Mouse (Mus musculus): Measurements from ENCODE around the gene Mybpc1. TPM values are rescaled to one million over a fixed set of nuclear protein-coding genes. Genes with fewer than 3 reads are reported as not detected.
A peak's percentile ranks its signal among the peaks of the same experiment; 100 is the strongest.
"Not testable (repeated sequence)": the region's sequence is repeated elsewhere in the genome, so short reads cannot be mapped to it uniquely, and the experiment has no call there.

Mybpc1 gene
- total RNA-seq, 2 experiments from 2014 or later, result 4.6 to 5.7 TPM

- DNase-seq (ENCODE audit: low spot score in 2 of 2), result peak in 1 of 2 experiments; percentile 34
- intact Hi-C loops (cut with DNase I), result loop anchor here (5.0 kb wide), 2 partner anchors 125 to 230 kb away; partner anchors contain the start of genes Arl1, Dram1 and Gnptab
Measured at GRCm38 (mm10) chr10:88501886-88502765, 102.8 kb downstream of the Mybpc1 start.

- DNase-seq (ENCODE audit: low spot score in 2 of 2), result no peak
- intact Hi-C loops (cut with DNase I), result loop anchor here (5.0 kb wide), 2 partner anchors 124 to 231 kb away; partner anchors contain the start of genes Arl1, Dram1 and Gnptab
Measured at GRCm38 (mm10) chr10:88501370-88501769, 103.6 kb downstream of the Mybpc1 start.

GRCm38 (mm10) chr10:88499993-88500392 is 105.0 kb downstream of the Mybpc1 start:
- intact Hi-C loops (cut with DNase I), result loop anchor here (5.0 kb wide), 2 partner anchors 123 to 232 kb away; partner anchors contain the start of genes Arl1, Dram1 and Gnptab
- DNase-seq (ENCODE audit: low spot score in 2 of 2), result no peak

GRCm38 (mm10) chr10:88496864-88497564 is 107.9 kb downstream of the Mybpc1 start:
- intact Hi-C loops (cut with DNase I), result no loop called here
- DNase-seq (ENCODE audit: low spot score in 2 of 2), result peak in 1 of 2 experiments; percentile 28

- DNase-seq (ENCODE audit: low spot score in 2 of 2), result no peak
- intact Hi-C loops (cut with DNase I), result no loop called here
Measured at GRCm38 (mm10) chr10:88494959-88495587, 109.9 kb downstream of the Mybpc1 start.

- no peak for DNase-seq (ENCODE audit: low spot score in 2 of 2)
- intact Hi-C loops (cut with DNase I), result no loop called here
Measured at GRCm38 (mm10) chr10:88492658-88493057, 112.3 kb downstream of the Mybpc1 start.

GRCm38 (mm10) chr10:88491632-88492031 is 113.3 kb downstream of the Mybpc1 start:
- intact Hi-C loops (cut with DNase I), result no loop called here
- DNase-seq (ENCODE audit: low spot score in 2 of 2), result no peak

- no peak for DNase-seq (ENCODE audit: low spot score in 2 of 2)
- intact Hi-C loops (cut with DNase I), result no loop called here
Measured at GRCm38 (mm10) chr10:88488629-88489028, 116.3 kb downstream of the Mybpc1 start.

GRCm38 (mm10) chr10:88482866-88483265 is 122.1 kb downstream of the Mybpc1 start:
- DNase-seq (ENCODE audit: low spot score in 2 of 2); intact Hi-C loops (cut with DNase I): not testable (repeated sequence)

Other genes starting within 250 kb of the Mybpc1 start
- under 1 TPM; 0.80 to 0.82 TPM for gene Dram1, start 226.1 kb downstream of the Mybpc1 start, total RNA-seq (2021)
- gene Gnptab, start 226.0 kb downstream of the Mybpc1 start, total RNA-seq (2021), result 10 to 100 TPM; 66.6 to 68.1 TPM
- 1 to 10 TPM in 1 of 2 experiments, under 1 TPM in 1; 0.71 to 1.3 TPM for gene Sycp3, start 145.6 kb downstream of the Mybpc1 start, total RNA-seq (2021)
- 10 to 100 TPM; 36.3 to 43.3 TPM for gene Chpt1, start 101.1 kb downstream of the Mybpc1 start, total RNA-seq (2021)
- gene Spic, start 79.9 kb upstream of the Mybpc1 start, total RNA-seq (2021), result not detected
- gene Arl1, start 125.7 kb upstream of the Mybpc1 start, total RNA-seq (2021), result 100 to 1,000 TPM; 125 to 129 TPM
- gene Utp20, start 221.7 kb upstream of the Mybpc1 start, total RNA-seq (2021), result 10 to 100 TPM; 15.6 to 20.8 TPM

Measured in left cerebral cortex, postnatal 25 days (tissue).